Mouse (Mus musculus) liver, embryonic 11.5 days (tissue): ENCODE data around the gene Svs3b. TPM values are rescaled to one million over a fixed set of nuclear protein-coding genes. Genes with fewer than 3 reads are reported as not detected.
"Not testable (repeated sequence)": the region's sequence is repeated elsewhere in the genome, so short reads cannot be mapped to it uniquely, and the experiment has no call there.

Experiments
- ATAC-seq: fragments of 200-750 bp; cut with Nextera tagmentation; replicated peaks from 2 replicates; pipeline ENCODE4 v1.8.0; 2017; ENCODE audit warnings: moderate number of reproducible peaks, mild to moderate bottlenecking, moderate TSS enrichment, moderate library complexity; ENCODE audit not compliant: low FRiP score
- DNase-seq: peaks from one replicate; pipeline ENCODE4 v3.0.0-alpha.2; 2017; ENCODE audit warnings: low spot score
- H3K27ac ChIP-seq: fragments of 300-500 bp; sonication (generic); 2 replicates; pipeline ENCODE4 v1.5.1; 2014; ENCODE audit warnings: mild to moderate bottlenecking, low read depth, low read length, control low read depth
- H3K27me3 ChIP-seq: fragments of 300-500 bp; sonication (generic); replicated peaks from 2 replicates; pipeline ENCODE4 v1.6.1; 2014; ENCODE audit warnings: low read length, mixed read lengths; ENCODE audit not compliant: control insufficient read depth, insufficient read depth
- H3K36me3 ChIP-seq: fragments of 300-500 bp; sonication (generic); 2 replicates; pipeline ENCODE4 v1.6.1; 2014; ENCODE audit warnings: mild to moderate bottlenecking, low read length, moderate library complexity, mixed read lengths; ENCODE audit not compliant: control insufficient read depth, insufficient read depth
- H3K4me1 ChIP-seq: fragments of 300-500 bp; sonication (generic); replicated peaks from 2 replicates; pipeline ENCODE4 v1.6.1; 2014; ENCODE audit warnings: low read length, mixed read lengths; ENCODE audit not compliant: control insufficient read depth, insufficient read depth
- H3K4me2 ChIP-seq: fragments of 300-500 bp; sonication (generic); 2 replicates; pipeline ENCODE4 v1.6.1; 2014; ENCODE audit warnings: mild to moderate bottlenecking, control low read depth, moderate library complexity
- H3K4me3 ChIP-seq: fragments of 300-500 bp; sonication (generic); 2 replicates; pipeline ENCODE4 v1.5.1; 2014; ENCODE audit warnings: low read depth, low read length, control low read depth
- H3K9ac ChIP-seq: fragments of 300-500 bp; sonication (generic); 2 replicates; pipeline ENCODE4 v1.6.1; 2014; ENCODE audit warnings: low read depth, low read length, control low read depth
- H3K9me3 ChIP-seq: fragments of 300-500 bp; sonication (generic); 2 replicates; pipeline ENCODE4 v1.6.1; 2016; ENCODE audit warnings: low read length, inconsistent platforms, mixed read lengths; ENCODE audit not compliant: control insufficient read depth
- WGBS: fragments of 180-500 bp; shearing (Covaris S2); extraction: QIAGEN DNeasy Blood & Tissue Kit; methylation state at CpG from one replicate; pipeline ENCODE4 v1.1.7; 2014; 5-methylcytosine and 5-hydroxymethylcytosine counted together
- polyA plus RNA-seq: library from polyadenylated mRNA; unstranded; fragments of >200 nt; fragmentation: Nextera tagmentation; extraction: Ambion mirVana; gene quantifications from 2 replicates; pipeline ENCODE4 v1.2.1, GENCODE M21; 2014

The Svs3b gene
- polyA plus RNA-seq, 1 experiment from 2014 or later = not detected

- ATAC-seq = no peak
- 83% methylated on average over 4 of the region's 4 CpGs for WGBS
- H3K27me3 ChIP-seq = no peaks in the 10 kb centered on the region
Observed at GRCm38 (mm10) chr2:164210892-164211291, 45.5 kb downstream of the Svs3b start.

GRCm38 (mm10) chr2:164206676-164207075 is 49.8 kb downstream of the Svs3b start:
- no peak overlapping the region for H3K4me2 ChIP-seq
- no peaks in the 10 kb centered on the region for H3K36me3 ChIP-seq
- H3K9ac ChIP-seq = no peak overlapping the region
- H3K4me3 ChIP-seq = no peak overlapping the region
- no peaks in the 10 kb centered on the region for H3K4me1 ChIP-seq
- ATAC-seq (no peak), DNase-seq (no peak)
- no peaks in the 10 kb centered on the region for H3K9me3 ChIP-seq
- no peaks in the 10 kb centered on the region for H3K27me3 ChIP-seq
- 71% methylated on average over 4 of the region's 4 CpGs for WGBS
- no peak overlapping the region for H3K27ac ChIP-seq

More at GRCm38 (mm10) chr2:164210892-164211291, 45.5 kb downstream of the Svs3b start:
- H3K4me3 ChIP-seq = no peak overlapping the region
- H3K4me2 ChIP-seq = no peak overlapping the region
- no peak for DNase-seq
- no peaks in the 10 kb centered on the region for H3K9me3 ChIP-seq
- no peak overlapping the region for H3K9ac ChIP-seq
- no peaks in the 10 kb centered on the region for H3K4me1 ChIP-seq
- H3K27ac ChIP-seq = no peak overlapping the region
- H3K36me3 ChIP-seq = no peaks in the 10 kb centered on the region

- not testable (repeated sequence) for ATAC-seq, H3K36me3 ChIP-seq, H3K4me3 ChIP-seq, H3K27ac ChIP-seq, DNase-seq, H3K9ac ChIP-seq, H3K4me1 ChIP-seq, H3K4me2 ChIP-seq, H3K27me3 ChIP-seq, H3K9me3 ChIP-seq
- WGBS = 86% methylated on average over 10 of the region's 10 CpGs
Observed at GRCm38 (mm10) chr2:164206011-164206410, 50.4 kb downstream of the Svs3b start.

Other genes with a start within 250 kb of the Svs3b start
- 0.78 and 1.2 TPM in 2 replicates for gene Pabpc1l, start 231.2 kb downstream of the Svs3b start, polyA plus RNA-seq
- gene Stk4, start 186.3 kb downstream of the Svs3b start, polyA plus RNA-seq = 30.2 and 32.1 TPM in 2 replicates
- 57.1 and 58.0 TPM in 2 replicates for gene Tomm34, start 185.5 kb downstream of the Svs3b start, polyA plus RNA-seq
- gene Kcns1, start 85.5 kb downstream of the Svs3b start, polyA plus RNA-seq = 0.06 TPM in 1 of 2 replicates, not detected in the other
- gene Wfdc5, start 73.9 kb downstream of the Svs3b start, polyA plus RNA-seq = not detected in 2 replicates
- gene Wfdc12, start 66.0 kb downstream of the Svs3b start, polyA plus RNA-seq = not detected in 2 replicates
- not detected in 2 replicates for gene Wfdc15a, start 56.5 kb downstream of the Svs3b start, polyA plus RNA-seq
- gene Wfdc15b, start 35.0 kb downstream of the Svs3b start, polyA plus RNA-seq = not detected in 2 replicates
- not detected in 2 replicates for gene Svs2, start 18.2 kb downstream of the Svs3b start, polyA plus RNA-seq
- gene Svs4, start 21.8 kb upstream of the Svs3b start, polyA plus RNA-seq = not detected in 2 replicates
- gene Svs3a, start 32.6 kb upstream of the Svs3b start, polyA plus RNA-seq = not detected in 2 replicates
- gene Svs6, start 60.1 kb upstream of the Svs3b start, polyA plus RNA-seq = not detected in 2 replicates
- gene Svs5, start 76.1 kb upstream of the Svs3b start, polyA plus RNA-seq = not detected in 2 replicates
- gene Slpi, start 132.5 kb upstream of the Svs3b start, polyA plus RNA-seq = 9.4 and 11.6 TPM in 2 replicates
- gene Rbpjl, start 146.5 kb upstream of the Svs3b start, polyA plus RNA-seq = 0.04 and 0.12 TPM in 2 replicates
- gene Matn4, start 148.5 kb upstream of the Svs3b start, polyA plus RNA-seq = 0.14 and 0.32 TPM in 2 replicates
- 38.9 and 39.2 TPM in 2 replicates for gene Sdc4, start 187.2 kb upstream of the Svs3b start, polyA plus RNA-seq
- gene Sys1, start 200.3 kb upstream of the Svs3b start, polyA plus RNA-seq = 49.1 and 52.8 TPM in 2 replicates
- 4.4 and 7.4 TPM in 2 replicates for gene Gm20458, start 204.3 kb upstream of the Svs3b start, polyA plus RNA-seq
- not detected in 2 replicates for gene Trp53tg5, start 217.1 kb upstream of the Svs3b start, polyA plus RNA-seq
- 2.1 TPM in 2 replicates for gene Dbndd2, start 229.5 kb upstream of the Svs3b start, polyA plus RNA-seq
- gene Pigt, start 240.9 kb upstream of the Svs3b start, polyA plus RNA-seq = 52.1 and 58.7 TPM in 2 replicates